Mouse (Mus musculus): ENCODE data around the gene Mex3d.

The Mex3d gene
- long read RNA-seq, experiment 1: 0 reads
- long read RNA-seq, experiment 2: 0 reads

- intact Hi-C loops (cut with DNase I): no loop called here
Observed at GRCm38 (mm10) chr10:80387522-80387959, at the start of gene Mex3d. Gene Mex3d (minus strand): TSS chr10:80387659.

- intact Hi-C loops (cut with DNase I): no loop called here
Observed at GRCm38 (mm10) chr10:80436276-80436675, 48.8 kb upstream of the Mex3d start.

DNA sequence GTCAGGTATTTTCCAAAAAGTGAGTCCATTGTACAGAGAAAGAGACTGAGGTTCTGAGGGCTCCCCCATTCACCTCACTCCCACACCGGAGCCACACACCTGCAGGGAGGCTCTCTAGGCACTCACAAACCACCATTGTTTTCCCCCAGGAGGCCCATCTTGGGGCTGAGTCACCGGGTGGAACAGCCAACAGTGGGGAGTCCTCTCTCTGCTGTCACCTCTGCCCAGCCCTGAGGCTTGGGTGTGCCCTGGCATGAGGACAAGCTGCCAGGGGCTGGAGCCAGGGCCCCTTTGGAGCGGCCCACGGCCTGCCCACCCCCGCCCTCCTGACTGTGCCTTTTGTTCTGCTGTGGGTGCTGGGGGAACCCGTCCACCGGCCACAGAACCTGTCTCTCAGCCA is 48.3 kb upstream of the Mex3d start:
- intact Hi-C loops (cut with DNase I): no loop called here

- intact Hi-C loops (cut with DNase I): loop anchor here (5.0 kb wide), 2 partner anchors 38 to 58 kb away; partner anchors contain the start of gene Mbd3
Observed at GRCm38 (mm10) chr10:80434823-80435222, 47.4 kb upstream of the Mex3d start.

GRCm38 (mm10) chr10:80434233-80434592 is 46.8 kb upstream of the Mex3d start:
- intact Hi-C loops (cut with DNase I): loop anchor here (5.0 kb wide), 2 partner anchors 37 to 57 kb away; partner anchors contain the start of gene Mbd3

- intact Hi-C loops (cut with DNase I): loop anchor here (5.0 kb wide), 2 partner anchors 36 to 56 kb away; partner anchors contain the start of gene Mbd3
Observed at GRCm38 (mm10) chr10:80433513-80434232, 46.2 kb upstream of the Mex3d start, which contains the start of gene Tcf3. Gene Tcf3 (minus strand): TSS chr10:80433647.

- intact Hi-C loops (cut with DNase I): loop anchor here (5.0 kb wide), 2 partner anchors 36 to 56 kb away; partner anchors contain the start of gene Mbd3
Observed at GRCm38 (mm10) chr10:80432936-80433512, 45.6 kb upstream of the Mex3d start.

GRCm38 (mm10) chr10:80432387-80432785 is 44.9 kb upstream of the Mex3d start:
- intact Hi-C loops (cut with DNase I): loop anchor here (5.0 kb wide), 2 partner anchors 35 to 55 kb away; partner anchors contain the start of gene Mbd3

DNA sequence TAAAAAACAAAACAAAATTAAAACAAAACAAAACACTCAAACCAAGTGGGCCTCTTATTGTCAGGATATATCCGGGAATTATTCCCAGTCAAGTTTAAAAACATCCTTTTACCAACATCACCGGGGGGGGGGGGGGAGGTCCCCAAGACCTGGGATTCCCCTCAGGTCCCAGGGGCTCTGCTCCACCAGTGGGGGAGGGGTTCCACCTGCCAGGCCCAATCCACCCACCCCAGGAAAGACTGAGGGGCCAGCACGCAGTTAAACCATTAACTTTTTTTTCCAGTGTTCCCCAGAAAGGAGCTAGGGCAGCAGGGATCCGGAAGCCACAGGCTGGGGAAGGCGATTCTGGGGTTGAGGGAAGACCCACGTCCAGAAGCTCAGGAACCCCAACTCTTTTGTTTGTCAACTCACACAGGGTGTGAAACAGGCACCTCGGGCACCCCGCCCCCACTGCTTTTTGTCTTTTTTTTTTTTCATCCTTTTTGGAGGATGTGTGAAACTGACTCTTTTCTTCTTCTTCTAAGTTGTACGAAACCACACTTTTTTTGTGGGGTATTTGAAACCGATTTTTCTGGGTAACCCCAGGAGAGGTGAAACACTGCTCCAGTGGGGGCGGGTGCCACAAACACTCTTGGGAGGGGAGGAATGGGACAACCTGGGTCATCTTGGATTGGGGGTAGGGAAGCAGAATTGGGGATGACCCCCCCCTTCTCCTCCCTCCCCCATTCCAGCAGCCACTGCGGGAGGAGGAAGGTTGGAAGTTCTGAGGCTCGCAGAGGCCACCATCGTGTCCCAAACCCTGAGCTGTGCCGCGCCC is 44.3 kb upstream of the Mex3d start:
- intact Hi-C loops (cut with DNase I): loop anchor here (5.0 kb wide), 2 partner anchors 34 to 54 kb away; partner anchors contain the start of gene Mbd3

DNA sequence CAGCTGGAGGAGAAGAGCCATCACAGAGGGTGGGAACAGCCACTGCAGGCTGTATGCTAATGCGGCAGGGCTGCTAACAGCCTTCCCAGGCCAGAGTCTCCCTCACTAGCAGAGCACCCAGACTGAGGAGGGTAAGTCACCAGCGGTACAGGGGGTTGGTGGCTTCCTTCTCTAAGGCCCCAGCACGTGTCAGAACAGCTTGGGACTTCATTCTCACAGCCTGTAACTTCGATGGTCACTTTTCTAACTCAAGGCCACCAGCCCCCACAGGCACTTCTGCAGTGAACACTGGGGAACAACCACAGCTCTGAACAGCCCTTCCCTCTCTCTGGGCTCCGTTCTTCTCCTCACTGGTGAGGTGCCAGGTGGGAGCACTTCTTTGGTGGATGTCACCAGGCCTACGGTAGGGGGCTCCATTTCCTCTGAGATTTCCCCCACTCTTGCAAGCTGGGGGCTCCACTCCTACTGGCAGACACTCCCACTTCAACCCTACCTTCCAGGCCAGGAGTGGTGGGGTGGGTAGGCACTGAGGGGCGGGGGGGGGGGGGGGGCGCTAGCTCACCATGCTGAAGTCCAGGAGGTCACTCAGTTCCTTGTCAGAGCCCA is 43.0 kb upstream of the Mex3d start:
- intact Hi-C loops (cut with DNase I): loop anchor here (5.0 kb wide), 2 partner anchors 33 to 53 kb away; partner anchors contain the start of gene Mbd3

DNA sequence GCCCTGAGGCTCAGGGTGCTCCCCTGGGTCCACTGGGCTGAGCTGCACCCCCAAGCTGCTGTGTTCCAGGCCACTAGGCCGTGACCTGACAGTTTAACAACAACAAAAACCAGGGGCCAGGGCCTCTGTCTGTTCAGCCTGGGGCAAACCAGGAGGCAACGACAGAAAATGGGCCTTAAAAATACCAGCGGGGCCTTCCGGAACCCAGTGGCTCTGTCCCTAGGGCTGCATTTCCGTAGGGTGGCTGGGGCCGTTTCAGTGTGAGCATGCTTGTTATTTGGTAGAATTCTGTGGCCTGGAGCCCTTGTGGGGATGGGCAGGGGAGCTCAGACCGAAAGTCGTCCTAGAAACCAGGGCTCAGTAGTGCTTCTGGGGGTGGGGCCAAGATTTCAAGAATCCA is 42.3 kb upstream of the Mex3d start:
- intact Hi-C loops (cut with DNase I): loop anchor here (5.0 kb wide), 2 partner anchors 32 to 52 kb away; partner anchors contain the start of gene Mbd3

DNA sequence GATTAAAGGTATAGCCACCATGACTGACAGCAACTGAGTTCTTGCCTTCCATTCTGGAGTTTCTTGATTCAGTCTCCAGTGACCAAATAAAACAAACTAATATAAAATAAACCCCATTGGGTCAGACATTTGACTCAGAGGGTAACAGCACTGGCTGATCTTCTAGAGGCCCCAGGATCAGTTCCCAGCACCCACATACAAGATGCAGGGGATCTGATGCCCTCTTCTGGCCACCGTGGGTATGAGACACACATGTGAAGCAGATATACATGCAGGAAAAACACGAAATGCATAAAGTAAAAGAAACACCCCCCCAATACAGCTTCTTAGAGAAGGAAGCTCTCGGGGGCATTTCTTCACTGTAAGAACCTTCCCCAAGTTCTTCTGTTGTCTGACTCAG is 37.6 kb upstream of the Mex3d start:
- intact Hi-C loops (cut with DNase I): no loop called here

GRCm38 (mm10) chr10:80423562-80423961 is 36.1 kb upstream of the Mex3d start:
- intact Hi-C loops (cut with DNase I): no loop called here

DNA sequence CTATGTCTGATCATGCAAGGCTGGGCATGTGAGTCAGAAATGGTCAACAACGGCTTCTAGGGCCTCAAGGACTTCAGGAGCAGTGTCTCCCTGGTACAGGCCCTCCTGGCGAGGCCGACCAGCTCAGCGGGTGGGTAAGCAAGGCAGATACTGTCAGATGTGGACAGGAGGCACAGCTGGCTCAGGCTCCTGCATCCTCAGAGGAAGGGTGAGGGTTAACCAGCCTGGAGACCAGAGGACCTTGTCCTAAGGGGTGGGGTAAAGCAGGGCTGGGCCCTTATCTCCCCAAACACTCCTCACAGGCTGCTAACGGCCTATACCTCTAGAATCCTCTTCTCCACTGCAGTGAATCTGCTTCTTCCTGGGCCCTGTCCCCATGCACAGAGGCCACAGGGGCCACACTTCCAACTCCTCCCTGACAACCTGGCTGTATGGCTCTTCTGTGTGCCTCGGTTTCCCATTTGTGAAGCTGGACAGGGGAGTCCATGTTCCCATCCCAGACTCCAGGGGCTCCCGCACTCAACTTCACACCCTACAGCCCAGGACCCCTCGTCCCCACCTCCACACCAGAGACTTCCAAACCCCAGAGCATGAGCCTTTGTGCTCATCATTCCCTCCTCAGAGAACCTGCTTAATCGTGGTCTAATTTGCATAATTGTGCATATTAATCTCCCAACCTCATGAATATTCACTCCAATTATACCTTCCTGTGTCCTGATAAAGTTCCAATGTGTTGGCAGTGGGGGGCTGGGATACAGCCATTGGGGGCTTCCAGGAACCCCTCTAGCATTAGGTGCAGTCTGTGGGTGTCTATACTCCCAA is 34.4 kb upstream of the Mex3d start:
- intact Hi-C loops (cut with DNase I): no loop called here

- intact Hi-C loops (cut with DNase I): no loop called here
Observed at GRCm38 (mm10) chr10:80421208-80421607, 33.7 kb upstream of the Mex3d start.

- intact Hi-C loops (cut with DNase I): no loop called here
Observed at GRCm38 (mm10) chr10:80420729-80421128, 33.3 kb upstream of the Mex3d start.

- intact Hi-C loops (cut with DNase I): no loop called here
Observed at GRCm38 (mm10) chr10:80419419-80419818, 32.0 kb upstream of the Mex3d start.

- intact Hi-C loops (cut with DNase I): no loop called here
Observed at GRCm38 (mm10) chr10:80418311-80418710, 30.9 kb upstream of the Mex3d start.

- intact Hi-C loops (cut with DNase I): no loop called here
Observed at GRCm38 (mm10) chr10:80417841-80418240, 30.4 kb upstream of the Mex3d start.

GRCm38 (mm10) chr10:80417371-80417770 is 29.9 kb upstream of the Mex3d start:
- intact Hi-C loops (cut with DNase I): no loop called here
